Mouse (Mus musculus): ENCODE results near the gene Klf2. TPM values are rescaled to one million over a fixed set of nuclear protein-coding genes. Genes with fewer than 3 reads are reported as not detected.
A peak's percentile ranks its signal among the peaks of the same experiment; 100 is the strongest.

Gene Klf2
- polyA plus RNA-seq, 1 experiment, result 22.2 TPM

GRCm38 (mm10) chr8:72295679-72296078 lies 23.2 kb upstream of the Klf2 start:
- no peaks in the 10 kb centered on the region for H3K27me3 ChIP-seq (replicated peaks; ENCODE audit: control insufficient read depth, insufficient read depth, low read length)
- TF ChIP-seq POLR2A (IDR thresholded peaks at IDR 0.05; ENCODE audit: low read depth, low read length) (peak; percentile 96), CTCF (conservative IDR thresholded peaks at IDR 0.05; ENCODE audit: insufficient read depth, insufficient read length, low read depth, low read length) (no peak)
- H3K4me1 ChIP-seq (ENCODE audit: control insufficient read depth, insufficient read depth, low read length), result no peaks in the 10 kb centered on the region
- H3K36me3 ChIP-seq (ENCODE audit: control insufficient read depth, insufficient read depth, low read length), result no peaks in the 10 kb centered on the region
- WGBS, result 43% methylated on average over 8 of the region's 8 CpGs
- no peak overlapping the region for H3K4me3 ChIP-seq (ENCODE audit: insufficient read depth, low read depth, low read length)
- peak; percentile 93 for DNase-seq
- peak overlapping the region; percentile 86 for H3K27ac ChIP-seq (ENCODE audit: insufficient read depth, low read depth, low read length)

GRCm38 (mm10) chr8:72296561-72296960 lies 22.3 kb upstream of the Klf2 start:
- Histone ChIP-seq H3K27ac (ENCODE audit: insufficient read depth, low read depth, low read length) (peak overlapping the region; percentile 26; the same call in 1 of the 2 replicates), H3K27me3 (replicated peaks; ENCODE audit: control insufficient read depth, insufficient read depth, low read length) (no peaks in the 10 kb centered on the region), H3K4me1 (ENCODE audit: control insufficient read depth, insufficient read depth, low read length) (no peaks in the 10 kb centered on the region), H3K4me3 (ENCODE audit: insufficient read depth, low read depth, low read length) (no peak overlapping the region), H3K36me3 (ENCODE audit: control insufficient read depth, insufficient read depth, low read length) (no peaks in the 10 kb centered on the region)
- no peak for TF ChIP-seq CTCF (conservative IDR thresholded peaks at IDR 0.05; ENCODE audit: insufficient read depth, insufficient read length, low read depth, low read length)
- no peak for TF ChIP-seq POLR2A (IDR thresholded peaks at IDR 0.05; ENCODE audit: low read depth, low read length)
- WGBS, result 97% methylated on average over 8 of the region's 8 CpGs
- DNase-seq, result no peak

GRCm38 (mm10) chr8:72298928-72299327 lies 19.9 kb upstream of the Klf2 start:
- Histone ChIP-seq H3K4me1 (ENCODE audit: control insufficient read depth, insufficient read depth, low read length) (0 out of 2 replicates have a peak, but pooled peaks cover 4% of the 10 kb centered on the region), H3K4me3 (ENCODE audit: insufficient read depth, low read depth, low read length) (no peak overlapping the region), H3K27ac (ENCODE audit: insufficient read depth, low read depth, low read length) (no peak overlapping the region), H3K27me3 (replicated peaks; ENCODE audit: control insufficient read depth, insufficient read depth, low read length) (no peaks in the 10 kb centered on the region), H3K36me3 (ENCODE audit: control insufficient read depth, insufficient read depth, low read length) (no peaks in the 10 kb centered on the region)
- no peak for DNase-seq
- WGBS, result 100% methylated on average over 1 of the region's 1 CpGs
- TF ChIP-seq POLR2A (IDR thresholded peaks at IDR 0.05; ENCODE audit: low read depth, low read length), result no peak
- TF ChIP-seq CTCF (conservative IDR thresholded peaks at IDR 0.05; ENCODE audit: insufficient read depth, insufficient read length, low read depth, low read length), result no peak

GRCm38 (mm10) chr8:72300654-72301400 lies 18.0 kb upstream of the Klf2 start:
- Histone ChIP-seq H3K27me3 (replicated peaks; ENCODE audit: control insufficient read depth, insufficient read depth, low read length) (no peaks in the 10 kb centered on the region), H3K4me3 (ENCODE audit: insufficient read depth, low read depth, low read length) (no peak overlapping the region), H3K4me1 (ENCODE audit: control insufficient read depth, insufficient read depth, low read length) (0 out of 2 replicates have a peak, but pooled peaks cover 4% of the 10 kb centered on the region), H3K27ac (ENCODE audit: insufficient read depth, low read depth, low read length) (no peak overlapping the region), H3K36me3 (ENCODE audit: control insufficient read depth, insufficient read depth, low read length) (no peaks in the 10 kb centered on the region)
- TF ChIP-seq CTCF (conservative IDR thresholded peaks at IDR 0.05; ENCODE audit: insufficient read depth, insufficient read length, low read depth, low read length) (no peak), POLR2A (IDR thresholded peaks at IDR 0.05; ENCODE audit: low read depth, low read length) (no peak)
- WGBS, result 74% methylated on average over 9 of the region's 9 CpGs
- no peak for DNase-seq

GRCm38 (mm10) chr8:72301497-72301896 lies 17.3 kb upstream of the Klf2 start:
- Histone ChIP-seq H3K27me3 (replicated peaks; ENCODE audit: control insufficient read depth, insufficient read depth, low read length) (no peaks in the 10 kb centered on the region), H3K4me1 (ENCODE audit: control insufficient read depth, insufficient read depth, low read length) (0 out of 2 replicates have a peak, but pooled peaks cover 4% of the 10 kb centered on the region), H3K4me3 (ENCODE audit: insufficient read depth, low read depth, low read length) (no peak overlapping the region), H3K27ac (ENCODE audit: insufficient read depth, low read depth, low read length) (no peak overlapping the region), H3K36me3 (ENCODE audit: control insufficient read depth, insufficient read depth, low read length) (no peaks in the 10 kb centered on the region)
- 56% methylated on average over 5 of the region's 5 CpGs for WGBS
- TF ChIP-seq POLR2A (IDR thresholded peaks at IDR 0.05; ENCODE audit: low read depth, low read length) (no peak), CTCF (conservative IDR thresholded peaks at IDR 0.05; ENCODE audit: insufficient read depth, insufficient read length, low read depth, low read length) (no peak)
- DNase-seq, result no peak

GRCm38 (mm10) chr8:72302986-72303612 lies 15.7 kb upstream of the Klf2 start:
- no peak for TF ChIP-seq CTCF (conservative IDR thresholded peaks at IDR 0.05; ENCODE audit: insufficient read depth, insufficient read length, low read depth, low read length)
- no peak for TF ChIP-seq POLR2A (IDR thresholded peaks at IDR 0.05; ENCODE audit: low read depth, low read length)
- Histone ChIP-seq H3K36me3 (ENCODE audit: control insufficient read depth, insufficient read depth, low read length) (no peaks in the 10 kb centered on the region), H3K27ac (ENCODE audit: insufficient read depth, low read depth, low read length) (peak overlapping the region; percentile 91), H3K4me3 (ENCODE audit: insufficient read depth, low read depth, low read length) (no peak overlapping the region), H3K27me3 (replicated peaks; ENCODE audit: control insufficient read depth, insufficient read depth, low read length) (no peaks in the 10 kb centered on the region), H3K4me1 (ENCODE audit: control insufficient read depth, insufficient read depth, low read length) (0 out of 2 replicates have a peak, but pooled peaks cover 4% of the 10 kb centered on the region)
- DNase-seq, result no peak
- 48% methylated on average over 8 of the region's 8 CpGs for WGBS

- Histone ChIP-seq H3K27ac (ENCODE audit: insufficient read depth, low read depth, low read length) (no peak overlapping the region; the same call in 1 of the 2 replicates), H3K36me3 (ENCODE audit: control insufficient read depth, insufficient read depth, low read length) (no peaks in the 10 kb centered on the region), H3K4me3 (ENCODE audit: insufficient read depth, low read depth, low read length) (no peak overlapping the region), H3K4me1 (ENCODE audit: control insufficient read depth, insufficient read depth, low read length) (0 out of 2 replicates have a peak, but pooled peaks cover 4% of the 10 kb centered on the region), H3K27me3 (replicated peaks; ENCODE audit: control insufficient read depth, insufficient read depth, low read length) (no peaks in the 10 kb centered on the region)
- DNase-seq, result peak; percentile 82
- 49% methylated on average over 8 of the region's 8 CpGs for WGBS
- no peak for TF ChIP-seq CTCF (conservative IDR thresholded peaks at IDR 0.05; ENCODE audit: insufficient read depth, insufficient read length, low read depth, low read length)
- TF ChIP-seq POLR2A (IDR thresholded peaks at IDR 0.05; ENCODE audit: low read depth, low read length), result peak; percentile 39
These were observed 15.2 kb upstream of the Klf2 start for GRCm38 (mm10) chr8:72303633-72304032.

Measured in kidney, adult 2 months (tissue).